Mouse (Mus musculus): ENCODE measurements around the gene C1ql1. TPM values are rescaled to one million over a fixed set of nuclear protein-coding genes. Genes with fewer than 3 reads are reported as not detected.

The C1ql1 gene
- polyA plus RNA-seq (2012; fragmentation: generic; extraction: Trizol), result 0.87 TPM
- long read RNA-seq, experiment 1, result 0 reads
- long read RNA-seq, experiment 2, result 0 reads

DNA sequence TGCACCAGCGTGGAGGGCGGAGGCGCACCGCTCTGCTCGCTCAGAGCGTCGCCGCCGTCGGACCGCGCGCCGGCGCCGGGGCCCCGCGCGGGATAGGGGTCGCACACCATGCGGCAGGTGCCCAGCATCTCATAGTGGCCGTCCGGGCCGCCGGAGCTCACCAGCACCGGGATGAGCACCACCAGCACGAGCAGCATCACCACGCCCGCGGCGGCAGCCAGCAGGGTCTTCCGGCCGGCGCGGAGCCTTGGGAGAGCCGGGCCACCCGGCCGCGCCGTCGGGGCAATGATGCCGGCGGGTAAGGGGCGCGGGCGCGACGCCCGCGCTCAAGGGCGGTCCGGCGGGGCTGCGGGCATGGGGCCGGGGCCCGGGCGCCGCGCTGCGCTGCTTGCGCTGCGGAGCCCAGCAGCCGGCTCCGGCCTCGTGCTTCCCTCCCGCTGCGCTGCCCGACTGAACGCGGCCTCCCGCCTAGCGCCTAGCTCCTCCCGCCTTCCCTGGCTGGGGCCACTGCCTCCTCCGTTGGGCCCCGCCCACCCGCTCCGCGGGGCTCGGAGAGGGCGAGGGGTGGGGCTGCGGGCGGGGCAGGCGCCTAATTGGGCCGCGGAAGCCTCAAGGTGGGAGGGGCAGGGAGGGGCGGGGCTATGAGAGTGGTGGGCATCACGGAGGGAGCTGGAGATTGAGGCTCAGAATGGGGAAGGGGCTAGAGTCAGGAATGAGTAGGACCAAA, at the start of gene C1ql1:
C1ql1 (minus strand) TSS at position 424 of the 727 bp plus-strand sequence.
- no peak within 1 kb of the TSS for H3K4me3 ChIP-seq (ENCODE audit: insufficient read depth, poor library complexity, severe bottlenecking)

DNA sequence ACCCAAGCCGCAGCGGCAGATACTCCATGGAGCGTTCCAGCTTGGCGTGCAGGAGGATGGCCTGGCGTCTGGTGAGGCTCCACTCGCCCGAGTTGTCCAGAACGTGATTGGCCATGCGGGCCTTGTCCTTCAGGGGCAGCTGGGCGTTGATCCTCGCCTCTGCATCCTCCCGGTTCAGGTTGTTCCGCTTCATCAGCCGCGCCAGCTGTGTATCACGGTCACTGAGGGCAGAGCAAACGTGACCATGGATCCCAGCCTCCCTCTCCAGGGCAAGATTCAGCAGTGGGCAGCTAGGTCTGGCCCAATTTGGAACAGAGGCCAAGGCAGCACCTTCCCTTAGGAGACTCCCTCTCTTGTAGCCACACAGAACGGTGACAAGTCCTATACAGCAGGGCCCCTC, 48.5 kb upstream of the C1ql1 start:
- no peak for TF ChIP-seq MYOD1 (IDR thresholded peaks at IDR 0.05; ENCODE audit: control insufficient read depth, insufficient read length, low read depth)
- TF ChIP-seq USF1 (IDR thresholded peaks at IDR 0.05; ENCODE audit: low read depth), result no peak
- no peak for TF ChIP-seq MYOG (IDR thresholded peaks at IDR 0.05; ENCODE audit: control insufficient read depth, extremely low read depth, insufficient read length)
- no peak for TF ChIP-seq MAX (IDR thresholded peaks at IDR 0.05)
- no peak for TF ChIP-seq CEBPB (IDR thresholded peaks at IDR 0.05; ENCODE audit: low read depth)
- TF ChIP-seq FOSL1 (IDR thresholded peaks at IDR 0.05; ENCODE audit: insufficient read depth, low read length, poor library complexity, severe bottlenecking), result no peak
- Histone ChIP-seq H3ac (ENCODE audit: control insufficient read depth, insufficient read length, low read depth) (no peak overlapping the region), H3K36me3 (ENCODE audit: control insufficient read depth, insufficient read depth) (peaks cover 37% of the 10 kb centered on the region)

More for the DNA sequence above, at the start of gene C1ql1:
- Histone ChIP-seq H3ac (ENCODE audit: control insufficient read depth, insufficient read length, low read depth) (no peak within 1 kb of the TSS), H3K36me3 (ENCODE audit: control insufficient read depth, insufficient read depth) (no peaks in the 10 kb centered on the region), H3K79me2 (ENCODE audit: control insufficient read depth, insufficient read depth) (no peaks in the 10 kb centered on the region), H3K27me3 (ENCODE audit: control insufficient read depth, insufficient read depth, insufficient read length) (peaks cover 7% of the 10 kb centered on the region), H3K79me3 (ENCODE audit: low read depth) (no peaks in the 10 kb centered on the region)
- TF ChIP-seq USF1 (IDR thresholded peaks at IDR 0.05; ENCODE audit: low read depth), result no peak
- TF ChIP-seq CTCF (IDR thresholded peaks at IDR 0.05; ENCODE audit: control insufficient read depth, insufficient read depth, insufficient read length), result no peak
- no peak for TF ChIP-seq MYOG (IDR thresholded peaks at IDR 0.05; ENCODE audit: control insufficient read depth, extremely low read depth, insufficient read length)
- TF ChIP-seq MYOD1 (IDR thresholded peaks at IDR 0.05; ENCODE audit: control insufficient read depth, insufficient read length, low read depth), result no peak
- TF ChIP-seq MAX (IDR thresholded peaks at IDR 0.05), result no peak
- no peak for TF ChIP-seq CEBPB (IDR thresholded peaks at IDR 0.05; ENCODE audit: low read depth)
- no peak for TF ChIP-seq FOSL1 (IDR thresholded peaks at IDR 0.05; ENCODE audit: insufficient read depth, low read length, poor library complexity, severe bottlenecking)

DNA sequence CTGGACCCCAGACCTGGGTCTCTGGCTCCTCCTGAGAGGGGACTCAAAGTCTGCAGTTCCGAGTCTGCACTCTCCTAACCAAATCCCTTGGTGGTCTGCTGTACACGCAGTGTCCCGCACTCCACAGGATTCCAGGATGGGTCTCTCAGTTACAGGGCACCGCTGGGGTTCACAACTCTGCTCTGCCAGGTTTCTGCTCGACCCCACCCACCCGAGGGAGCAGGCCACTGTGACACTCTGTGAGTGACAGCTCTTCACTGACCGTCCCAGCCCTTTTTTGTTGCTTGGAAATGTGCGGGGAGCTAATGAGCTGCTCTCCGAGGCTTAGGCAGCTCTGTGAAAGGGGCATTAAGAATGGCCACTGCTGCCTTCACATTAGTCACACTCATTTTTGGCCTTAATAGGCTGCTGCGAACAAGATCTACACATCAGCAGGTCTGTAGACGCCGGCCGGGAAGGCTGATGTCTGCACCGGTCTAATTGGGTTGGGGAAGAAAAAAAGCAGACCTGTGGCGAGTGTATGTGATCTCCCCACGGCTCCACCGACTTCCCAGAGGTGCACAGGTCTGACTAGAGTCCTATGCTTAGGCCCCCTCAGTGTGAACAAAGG, 47.0 kb upstream of the C1ql1 start:
- Histone ChIP-seq H3K36me3 (ENCODE audit: control insufficient read depth, insufficient read depth) (peaks cover 29% of the 10 kb centered on the region), H3ac (ENCODE audit: control insufficient read depth, insufficient read length, low read depth) (no peak overlapping the region), H3K27me3 (ENCODE audit: control insufficient read depth, insufficient read depth, insufficient read length) (no peaks in the 10 kb centered on the region), H3K79me3 (ENCODE audit: low read depth) (no peaks in the 10 kb centered on the region), H3K4me3 (ENCODE audit: insufficient read depth, poor library complexity, severe bottlenecking) (no peak overlapping the region), H3K79me2 (ENCODE audit: control insufficient read depth, insufficient read depth) (no peaks in the 10 kb centered on the region)
- TF ChIP-seq MAX (IDR thresholded peaks at IDR 0.05), result no peak

More for the DNA sequence above, 48.5 kb upstream of the C1ql1 start:
- Histone ChIP-seq H3K79me2 (ENCODE audit: control insufficient read depth, insufficient read depth) (peaks cover 7% of the 10 kb centered on the region), H3K79me3 (ENCODE audit: low read depth) (peaks cover 4% of the 10 kb centered on the region), H3K27me3 (ENCODE audit: control insufficient read depth, insufficient read depth, insufficient read length) (no peaks in the 10 kb centered on the region), H3K4me3 (ENCODE audit: insufficient read depth, poor library complexity, severe bottlenecking) (no peak overlapping the region)

DNA sequence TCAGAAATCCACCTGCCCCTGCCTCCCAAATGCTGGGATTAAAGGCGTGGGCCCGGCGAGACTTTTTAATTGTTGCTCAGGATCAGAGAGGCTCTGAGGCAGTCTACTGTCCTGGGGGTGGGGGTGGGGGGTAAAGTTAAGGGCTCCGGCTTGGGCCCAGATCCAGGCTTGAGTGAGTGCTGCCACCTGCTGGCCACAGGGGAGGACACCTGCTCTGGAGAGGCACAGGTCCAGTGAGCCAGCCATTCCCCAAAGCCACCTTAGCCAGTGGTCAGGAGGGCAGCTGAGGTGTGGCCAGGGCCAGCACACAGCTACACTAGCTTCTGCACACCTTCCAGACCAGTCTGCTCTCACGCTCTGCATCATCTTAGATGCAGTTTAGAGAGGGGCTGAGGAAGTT, 46.5 kb upstream of the C1ql1 start:
- Histone ChIP-seq H3K4me3 (ENCODE audit: insufficient read depth, poor library complexity, severe bottlenecking) (no peak overlapping the region), H3K79me2 (ENCODE audit: control insufficient read depth, insufficient read depth) (no peaks in the 10 kb centered on the region), H3K79me3 (ENCODE audit: low read depth) (no peaks in the 10 kb centered on the region), H3ac (ENCODE audit: control insufficient read depth, insufficient read length, low read depth) (no peak overlapping the region), H3K36me3 (ENCODE audit: control insufficient read depth, insufficient read depth) (peaks cover 29% of the 10 kb centered on the region), H3K27me3 (ENCODE audit: control insufficient read depth, insufficient read depth, insufficient read length) (no peaks in the 10 kb centered on the region)
- no peak for TF ChIP-seq FOSL1 (IDR thresholded peaks at IDR 0.05; ENCODE audit: insufficient read depth, low read length, poor library complexity, severe bottlenecking)
- TF ChIP-seq CEBPB (IDR thresholded peaks at IDR 0.05; ENCODE audit: low read depth), result no peak
- TF ChIP-seq CTCF (IDR thresholded peaks at IDR 0.05; ENCODE audit: control insufficient read depth, insufficient read depth, insufficient read length), result peak; percentile 92
- no peak for TF ChIP-seq MYOG (IDR thresholded peaks at IDR 0.05; ENCODE audit: control insufficient read depth, extremely low read depth, insufficient read length)
- no peak for TF ChIP-seq USF1 (IDR thresholded peaks at IDR 0.05; ENCODE audit: low read depth)

DNA sequence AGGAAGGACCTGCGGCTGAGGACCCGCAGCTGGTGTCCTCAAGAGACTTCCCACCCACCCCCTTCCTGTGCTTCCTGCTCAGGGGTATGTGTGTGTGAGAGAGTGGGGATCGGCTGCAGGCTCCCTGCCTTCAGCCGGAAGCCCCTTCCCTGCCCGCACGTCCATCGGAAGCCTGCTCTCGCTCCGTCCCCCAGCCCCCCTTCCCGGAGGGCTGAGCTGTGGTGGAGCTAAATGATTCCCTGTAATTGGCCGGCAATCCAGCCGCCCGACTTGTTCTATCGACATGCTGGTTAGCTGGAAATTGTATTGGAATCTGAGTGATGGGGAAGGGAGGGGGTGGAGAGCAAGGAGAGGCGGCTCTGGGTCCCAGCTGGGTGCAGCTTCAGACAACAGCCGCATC, 45.2 kb upstream of the C1ql1 start:
- H3K79me3 ChIP-seq (ENCODE audit: low read depth), result no peaks in the 10 kb centered on the region
- H3K4me3 ChIP-seq (ENCODE audit: insufficient read depth, poor library complexity, severe bottlenecking), result no peak overlapping the region
- no peaks in the 10 kb centered on the region for H3K79me2 ChIP-seq (ENCODE audit: control insufficient read depth, insufficient read depth)
- H3K27me3 ChIP-seq (ENCODE audit: control insufficient read depth, insufficient read depth, insufficient read length), result no peaks in the 10 kb centered on the region
- TF ChIP-seq MYOD1 (IDR thresholded peaks at IDR 0.05; ENCODE audit: control insufficient read depth, insufficient read length, low read depth), result no peak
- TF ChIP-seq USF1 (IDR thresholded peaks at IDR 0.05; ENCODE audit: low read depth), result no peak
- no peak for TF ChIP-seq CTCF (IDR thresholded peaks at IDR 0.05; ENCODE audit: control insufficient read depth, insufficient read depth, insufficient read length)
- no peak for TF ChIP-seq MYOG (IDR thresholded peaks at IDR 0.05; ENCODE audit: control insufficient read depth, extremely low read depth, insufficient read length)
- no peak for TF ChIP-seq MAX (IDR thresholded peaks at IDR 0.05)
- TF ChIP-seq FOSL1 (IDR thresholded peaks at IDR 0.05; ENCODE audit: insufficient read depth, low read length, poor library complexity, severe bottlenecking), result no peak
- no peak for TF ChIP-seq CEBPB (IDR thresholded peaks at IDR 0.05; ENCODE audit: low read depth)
- H3ac ChIP-seq (ENCODE audit: control insufficient read depth, insufficient read length, low read depth), result no peak overlapping the region
- peaks cover 29% of the 10 kb centered on the region for H3K36me3 ChIP-seq (ENCODE audit: control insufficient read depth, insufficient read depth)

Data from C2C12 (cell line).